Mouse (Mus musculus): ENCODE measurements around the gene Ppp2r3a.

Ppp2r3a gene

DNA sequence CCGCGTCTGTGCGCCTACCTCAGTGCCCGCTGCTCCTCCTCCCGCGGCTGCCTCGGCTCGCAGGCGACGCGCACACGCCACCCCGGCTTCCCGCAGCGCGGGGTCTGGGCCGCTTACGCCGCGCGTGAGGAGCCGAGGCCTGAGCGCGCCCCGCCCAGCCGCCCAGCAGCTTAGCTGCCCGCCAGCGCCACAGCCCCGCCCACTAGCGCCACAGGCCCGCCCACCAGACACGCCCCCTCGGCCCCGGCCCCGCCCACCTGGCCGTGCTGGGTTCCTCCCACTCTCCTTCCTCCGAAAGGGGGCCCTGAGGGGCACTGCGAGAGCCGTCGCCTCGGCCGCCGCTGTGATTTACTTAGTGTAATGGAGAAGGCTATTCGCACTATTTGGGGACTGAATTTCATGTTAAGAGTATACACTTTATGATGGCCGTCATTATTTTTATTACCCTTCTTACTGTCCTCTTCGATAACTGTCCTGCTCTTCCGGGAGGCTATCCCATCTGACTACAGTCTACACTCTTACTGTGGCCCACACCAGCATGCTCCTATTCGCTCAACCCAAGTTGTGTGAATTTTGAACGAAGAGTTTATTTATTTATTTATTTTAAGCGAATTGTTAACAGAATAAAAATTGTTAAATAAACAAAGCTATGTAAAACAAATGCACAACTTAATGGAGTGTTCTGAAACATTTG lies at the start of gene Ppp2r3a:
Gene Ppp2r3a (minus strand): TSS at position 152 of the 694 bp plus-strand sequence.
- DNase-seq: peak; percentile 100

DNA sequence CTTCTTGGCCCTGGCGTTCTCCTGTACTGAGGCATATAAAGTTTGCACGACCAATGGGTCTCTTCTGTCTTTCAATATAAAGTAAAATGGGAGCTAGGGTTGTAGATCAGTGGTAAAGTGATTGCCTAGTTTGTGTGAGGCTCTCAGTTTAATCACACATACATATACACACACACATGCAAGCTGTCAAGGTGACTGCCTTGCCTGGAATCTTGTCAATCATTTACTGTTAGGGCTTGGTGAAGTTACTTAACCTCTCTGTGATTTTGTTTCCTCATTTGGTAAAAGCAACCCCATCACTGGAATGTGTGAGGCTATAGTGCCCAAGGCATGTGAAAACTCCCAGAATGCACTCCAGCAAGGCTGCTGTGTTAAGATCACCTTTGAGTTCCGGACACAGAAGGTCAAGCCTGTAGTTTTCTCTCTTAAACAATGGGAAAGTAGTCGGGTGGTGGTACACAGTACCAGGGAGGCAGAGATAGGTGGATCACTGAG lies 48.9 kb upstream of the Ppp2r3a start:
- no peak for DNase-seq

DNA sequence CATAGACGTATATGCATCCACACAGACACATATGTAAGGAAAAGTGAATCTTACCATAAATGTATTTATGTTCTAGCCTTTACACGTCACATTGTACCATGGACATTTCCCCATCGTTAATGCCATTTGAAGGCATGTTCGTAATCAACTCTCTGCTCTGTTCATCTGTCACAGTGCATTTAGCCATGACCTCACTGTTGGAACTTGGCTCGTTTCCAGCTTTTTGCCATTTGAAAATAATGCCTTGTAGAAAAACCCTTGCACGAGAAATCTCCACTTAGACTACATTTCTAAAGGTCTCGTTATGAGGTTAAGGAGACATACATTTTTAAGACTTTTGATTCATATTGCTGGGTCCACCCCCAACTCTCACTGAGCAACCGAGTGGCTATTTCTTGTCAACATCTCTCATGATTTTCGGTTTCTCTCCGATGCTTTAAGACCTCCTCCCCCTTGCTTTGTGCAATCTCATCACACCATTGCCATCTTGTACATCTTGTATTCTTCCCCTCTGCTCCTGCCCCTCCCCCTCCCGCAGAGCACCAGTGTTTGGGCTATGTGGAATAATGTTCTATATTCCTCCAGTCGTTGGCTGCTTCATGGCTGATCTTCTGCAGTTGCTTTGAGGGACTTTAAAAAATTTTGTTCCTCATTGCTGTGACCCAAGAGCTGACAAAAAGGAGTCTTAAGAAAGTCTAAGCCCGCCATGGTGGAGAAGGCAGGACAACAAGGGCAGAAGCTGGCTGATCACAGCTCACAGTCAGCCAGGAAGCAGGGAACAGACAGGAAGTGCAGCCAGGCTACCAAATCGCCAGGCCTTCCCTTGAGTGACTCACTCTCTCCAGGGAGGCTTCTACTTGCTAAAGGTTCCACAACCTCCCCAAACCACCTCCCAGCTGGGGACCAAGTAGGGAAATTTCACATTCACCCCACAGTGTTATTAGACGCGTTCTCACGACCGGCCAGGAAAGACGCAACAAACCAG lies 40.4 kb upstream of the Ppp2r3a start:
- DNase-seq: peak; percentile 83 to 88

DNA sequence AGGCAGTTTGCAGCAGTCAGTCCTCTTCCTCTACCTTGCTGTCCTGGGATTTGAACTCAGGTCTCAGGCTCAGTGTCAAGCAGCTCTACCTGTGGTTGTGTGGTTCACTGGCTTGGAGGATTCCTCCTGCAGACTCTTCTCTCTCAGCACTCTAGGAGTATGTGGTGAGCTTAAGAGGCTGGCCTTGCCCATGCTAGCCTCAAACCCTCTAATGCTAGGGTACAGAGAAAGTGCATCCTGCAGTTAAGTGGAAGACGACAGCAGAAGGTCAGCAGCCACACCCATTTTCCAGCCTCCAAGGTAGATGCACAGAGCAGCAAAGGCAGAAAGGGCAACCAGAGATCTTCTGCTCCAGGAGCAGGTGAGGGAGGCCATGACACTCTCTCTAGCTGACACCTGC lies 39.3 kb upstream of the Ppp2r3a start:
- DNase-seq: peak in 1 of 2 experiments; percentile 14

DNA sequence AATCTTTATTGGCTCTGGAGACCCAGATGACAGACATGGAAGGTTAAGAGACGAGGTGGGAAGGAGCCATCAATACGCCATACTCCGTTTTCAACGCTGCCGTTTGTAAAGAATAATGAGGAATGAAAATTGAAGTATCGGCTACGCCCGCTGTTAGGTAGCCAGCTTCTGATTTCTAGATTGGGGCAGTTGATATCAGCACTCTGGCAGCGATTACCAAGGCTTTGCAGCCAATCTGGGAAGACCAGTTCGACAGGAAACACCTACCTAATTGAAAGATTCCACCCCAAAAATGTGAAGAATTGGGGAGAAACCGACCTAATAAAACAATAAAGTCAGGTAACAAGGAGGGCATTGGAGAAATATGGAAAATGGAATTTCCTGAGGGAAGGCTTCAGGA lies 38.2 kb upstream of the Ppp2r3a start:
- DNase-seq: no peak

DNA sequence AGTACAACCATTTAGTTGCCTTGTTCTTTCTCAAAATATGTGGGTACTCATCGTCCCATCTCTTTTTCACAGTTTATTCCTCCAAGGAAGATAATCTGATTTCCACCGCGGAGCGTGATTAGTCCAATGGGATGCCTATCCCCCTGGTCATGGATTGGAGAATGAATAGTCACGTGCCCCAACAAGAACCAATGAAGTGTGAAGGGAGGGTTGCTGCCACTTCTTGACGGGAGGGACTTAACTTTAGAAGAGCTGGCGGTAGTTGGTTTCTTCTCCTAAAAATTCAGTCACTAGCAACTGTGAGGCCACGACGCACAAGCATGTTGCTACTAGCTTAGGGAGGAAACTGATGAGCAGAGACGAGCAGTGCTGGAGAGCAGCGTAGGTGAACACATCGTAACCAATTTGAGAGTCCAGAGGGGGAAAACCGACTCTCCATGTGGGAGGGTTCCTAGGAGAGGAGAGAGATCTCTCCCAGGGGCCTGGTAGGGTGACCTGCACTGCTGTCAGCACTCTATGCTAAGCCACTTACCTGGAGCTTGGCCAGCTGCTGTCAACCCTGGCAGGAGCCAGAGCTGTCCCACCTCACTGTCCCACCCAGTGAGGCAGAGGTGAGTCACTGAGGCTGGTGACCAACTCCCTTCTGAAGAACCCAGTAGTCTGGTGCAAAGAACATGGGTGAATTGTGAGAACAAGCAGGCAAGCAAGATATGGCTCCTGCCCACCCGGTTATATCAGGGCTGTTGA lies 37.5 kb upstream of the Ppp2r3a start:
- DNase-seq: no peak

DNA sequence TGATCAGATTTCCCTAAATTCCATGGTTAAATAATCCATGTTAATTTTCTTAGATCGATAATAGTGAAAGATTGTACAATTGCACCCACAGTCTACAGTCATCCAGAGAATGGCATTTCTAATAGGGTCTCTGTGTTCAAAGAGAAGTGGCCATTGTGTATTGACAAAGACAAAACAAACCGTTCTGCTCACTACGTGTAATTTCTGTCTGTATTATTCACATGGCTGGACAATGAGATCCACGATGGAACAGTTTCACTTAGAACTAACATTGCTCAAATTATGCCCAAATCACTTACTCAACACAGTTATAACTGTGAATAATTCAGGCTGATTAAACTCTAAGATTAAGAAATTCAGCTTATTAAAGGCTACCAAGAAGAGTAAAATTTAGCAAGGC lies 35.2 kb upstream of the Ppp2r3a start:
- DNase-seq: no peak

DNA sequence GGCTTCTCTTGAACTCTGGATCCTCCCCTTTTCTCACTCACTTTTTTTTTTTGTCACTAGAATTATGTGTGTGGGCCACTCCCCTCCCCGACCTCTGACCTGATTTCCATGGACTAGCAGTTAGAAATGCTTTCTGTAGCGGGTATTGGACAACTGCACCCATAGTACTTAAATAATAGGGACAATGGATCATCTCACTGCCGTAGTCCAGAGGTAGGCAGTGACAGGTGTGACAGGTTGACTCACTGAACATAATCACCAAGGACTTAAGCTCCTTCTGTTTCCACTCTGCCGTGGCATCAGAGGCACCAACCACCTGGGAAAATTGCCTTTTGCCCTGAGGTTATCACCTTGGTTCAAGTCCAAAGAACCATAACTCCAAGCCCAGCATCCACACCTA lies 32.5 kb upstream of the Ppp2r3a start:
- no peak for DNase-seq

DNA sequence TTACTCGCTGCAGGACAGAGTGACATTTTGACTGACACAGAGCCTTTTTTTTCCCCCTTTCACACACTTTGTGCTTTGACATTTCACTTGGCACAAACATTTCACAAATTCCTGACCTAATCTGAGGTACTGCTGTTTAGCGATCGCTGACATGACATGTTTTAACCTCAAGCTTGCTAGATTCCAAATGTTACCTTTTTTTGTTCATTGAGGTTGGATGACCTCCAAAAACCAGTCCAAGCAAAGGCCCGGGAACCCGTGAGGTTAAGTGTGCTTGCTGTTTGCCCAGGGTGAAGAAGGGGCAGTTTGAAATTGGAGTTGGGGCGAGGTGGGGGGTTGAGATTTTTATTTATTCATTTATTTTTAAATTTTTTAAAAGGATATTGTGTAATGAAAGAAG lies 31.1 kb upstream of the Ppp2r3a start:
- DNase-seq: no peak

DNA sequence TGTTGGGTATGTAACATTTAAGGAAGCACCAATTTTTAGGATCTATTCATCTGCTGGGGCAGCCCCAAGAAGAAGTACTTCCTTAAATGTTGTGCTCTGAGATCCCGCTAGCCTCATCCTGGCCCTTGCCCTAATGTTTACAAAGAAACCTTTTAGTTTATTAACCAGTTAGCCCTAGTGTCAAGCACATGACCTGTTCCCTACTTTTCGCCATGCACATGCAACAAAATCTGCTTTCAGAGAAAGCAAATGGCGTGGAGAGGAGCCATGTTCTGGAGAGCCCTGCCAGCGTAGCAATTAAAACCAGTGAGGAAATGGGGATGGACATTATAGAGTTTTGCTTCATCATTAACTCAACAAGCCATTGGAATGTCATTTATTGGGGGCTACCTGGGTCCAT lies 30.3 kb upstream of the Ppp2r3a start:
- no peak for DNase-seq

DNA sequence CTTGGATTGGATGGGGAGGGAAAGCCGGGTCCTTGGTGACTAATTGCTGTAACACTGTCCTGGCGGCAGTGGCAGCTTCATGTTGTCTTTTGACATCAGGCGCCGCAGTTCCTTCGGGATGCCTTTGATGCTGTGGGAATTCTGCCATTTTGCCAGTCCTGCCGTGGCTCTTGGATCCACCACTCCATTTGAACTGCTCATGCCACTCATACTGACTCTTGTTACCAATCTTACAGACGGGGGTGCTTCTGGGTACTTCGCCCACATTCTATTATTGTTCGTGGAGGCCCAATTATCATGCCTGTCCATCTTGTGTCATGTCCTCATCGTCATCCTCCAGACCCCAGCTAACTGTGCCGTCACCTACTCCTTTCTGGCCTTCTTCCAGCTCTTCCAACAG lies 29.7 kb upstream of the Ppp2r3a start:
- DNase-seq: peak; percentile 21 to 39

DNA sequence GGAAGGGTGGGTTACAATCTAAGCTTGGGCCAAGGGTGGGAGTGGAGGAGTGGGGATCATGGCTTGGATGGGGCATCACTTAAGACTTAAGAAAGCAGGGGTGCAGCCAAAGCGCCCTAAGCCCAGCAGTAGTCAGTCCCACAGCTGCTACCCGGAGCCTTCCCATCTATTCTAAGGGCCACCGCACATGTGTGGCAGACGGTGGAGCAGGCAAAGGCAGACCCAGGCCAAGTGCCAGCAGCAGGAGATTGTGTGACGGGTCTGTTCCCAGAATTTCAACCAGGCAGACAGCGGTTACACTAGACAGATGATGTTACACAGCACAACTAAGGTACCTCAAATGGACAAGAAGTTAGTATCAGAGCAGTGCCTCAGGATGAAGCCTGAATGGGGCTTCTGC lies 29.3 kb upstream of the Ppp2r3a start:
- peak; percentile 49 to 64 for DNase-seq

DNA sequence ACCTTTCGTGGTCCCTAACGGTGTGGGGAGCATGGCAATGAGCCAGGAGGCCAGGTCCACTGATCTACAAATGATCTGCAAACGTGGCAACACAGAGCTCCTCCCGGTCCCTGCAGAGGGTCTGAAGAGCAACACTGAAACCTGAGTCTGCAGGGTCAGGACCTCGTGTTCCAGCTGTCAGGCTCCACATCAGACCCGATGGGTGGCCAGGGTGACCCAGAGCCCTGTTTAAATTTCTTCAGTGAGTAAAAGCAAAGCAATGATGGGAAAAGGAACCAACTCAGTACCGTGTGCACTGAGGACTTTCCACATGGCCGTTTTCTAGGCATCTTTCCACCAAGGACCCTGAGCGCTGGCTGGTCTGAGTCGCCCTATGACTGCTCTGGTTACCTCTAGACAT lies 28.6 kb upstream of the Ppp2r3a start:
- no peak for DNase-seq

DNA sequence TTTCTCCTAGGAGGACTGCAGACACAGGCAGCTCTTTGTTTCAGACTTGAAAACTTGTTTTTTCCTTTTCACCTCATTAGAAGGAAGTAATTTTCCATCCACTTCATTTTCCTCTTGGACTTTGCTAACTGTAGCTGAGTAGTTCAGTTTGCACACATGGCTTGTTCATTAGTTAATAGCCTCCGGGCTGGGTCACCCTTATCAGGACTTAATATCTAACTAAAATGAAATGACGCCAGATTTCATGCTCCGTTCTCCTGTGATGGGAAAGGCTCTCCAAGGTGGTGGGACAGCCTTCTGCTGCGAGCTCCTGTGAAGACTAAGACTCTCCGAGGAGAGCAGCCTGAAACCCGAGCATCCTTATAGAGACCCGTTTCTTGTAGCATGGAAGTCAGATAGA lies 21.1 kb upstream of the Ppp2r3a start:
- DNase-seq: no peak

DNA sequence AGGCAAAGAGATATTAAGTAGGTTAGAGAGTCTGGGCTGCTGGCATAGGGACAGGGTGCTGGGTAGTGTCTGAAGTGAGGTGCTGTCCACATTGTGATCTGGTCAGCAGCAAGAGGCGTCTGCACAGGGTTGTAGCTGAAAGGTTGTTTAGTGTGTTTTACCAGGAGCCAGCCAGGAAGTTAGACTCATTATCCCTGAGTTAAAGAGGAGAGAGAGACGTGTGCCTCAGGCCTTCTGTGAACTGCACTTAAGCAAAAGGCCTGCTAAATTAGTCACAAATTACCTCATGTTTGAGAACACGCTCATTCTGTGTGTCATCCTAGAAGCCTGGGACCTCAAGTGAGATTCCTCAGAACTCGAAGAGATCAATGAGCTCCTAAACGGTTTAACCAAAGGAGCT lies 18.4 kb upstream of the Ppp2r3a start:
- DNase-seq: no peak

DNA sequence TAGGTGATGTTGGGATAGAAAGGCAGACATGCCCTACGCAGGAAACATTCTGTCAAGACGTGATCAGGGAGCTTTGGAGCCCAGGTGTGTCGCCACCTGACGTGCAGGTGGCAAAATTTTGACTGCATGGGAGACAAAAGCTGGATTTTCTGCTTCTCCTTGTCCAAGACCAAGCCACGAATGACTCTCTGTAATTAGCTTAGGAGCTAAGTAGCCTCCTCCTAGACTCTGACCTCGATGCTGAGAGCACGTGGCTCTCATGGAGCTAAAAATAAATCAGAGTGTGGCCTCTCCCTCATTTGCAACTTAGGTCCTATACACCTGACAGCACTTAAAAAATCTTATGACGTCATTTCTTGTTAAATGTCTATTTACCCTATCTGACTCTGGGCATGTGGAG lies 14.4 kb upstream of the Ppp2r3a start:
- no peak for DNase-seq

DNA sequence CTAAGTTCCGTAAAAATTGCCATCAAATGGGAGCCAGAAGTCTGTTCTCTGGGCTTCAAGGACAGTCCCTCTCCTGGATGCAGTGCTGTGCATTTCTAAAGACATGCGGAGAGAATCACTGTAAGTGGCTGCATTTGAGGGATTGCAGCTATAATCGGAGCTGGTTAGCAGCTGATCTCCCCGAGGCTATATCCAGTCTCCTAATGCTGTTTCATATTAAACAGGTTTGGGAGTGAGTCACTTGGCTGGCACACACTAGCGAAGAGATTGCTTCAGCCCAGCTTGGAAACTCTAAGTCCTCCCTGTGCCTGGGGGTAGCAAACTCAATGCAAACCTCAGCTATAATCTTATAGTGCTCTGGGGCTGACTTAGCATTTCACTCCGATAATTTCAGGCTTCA lies 14.0 kb upstream of the Ppp2r3a start:
- peak in 1 of 2 experiments; percentile 20 for DNase-seq

DNA sequence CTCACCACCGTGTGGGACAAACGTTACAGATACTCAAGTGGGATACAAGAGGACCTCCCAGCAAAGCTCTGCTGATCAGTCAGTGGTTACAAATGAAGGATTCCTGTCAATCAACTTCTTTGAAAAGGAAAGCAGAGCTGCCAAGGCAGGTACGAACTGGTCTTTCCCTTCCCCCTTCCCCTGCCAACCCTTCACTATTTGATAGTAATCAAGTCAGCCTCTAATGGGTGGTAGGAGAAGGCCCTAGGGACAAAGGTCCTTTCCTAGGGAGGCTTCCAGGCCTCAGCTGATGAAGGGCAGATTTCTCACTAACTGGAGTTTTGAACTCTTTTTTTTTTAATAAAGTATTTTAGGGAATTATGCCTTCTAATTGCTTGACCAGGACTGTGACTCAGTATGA lies 11.2 kb upstream of the Ppp2r3a start:
- no peak for DNase-seq

DNA sequence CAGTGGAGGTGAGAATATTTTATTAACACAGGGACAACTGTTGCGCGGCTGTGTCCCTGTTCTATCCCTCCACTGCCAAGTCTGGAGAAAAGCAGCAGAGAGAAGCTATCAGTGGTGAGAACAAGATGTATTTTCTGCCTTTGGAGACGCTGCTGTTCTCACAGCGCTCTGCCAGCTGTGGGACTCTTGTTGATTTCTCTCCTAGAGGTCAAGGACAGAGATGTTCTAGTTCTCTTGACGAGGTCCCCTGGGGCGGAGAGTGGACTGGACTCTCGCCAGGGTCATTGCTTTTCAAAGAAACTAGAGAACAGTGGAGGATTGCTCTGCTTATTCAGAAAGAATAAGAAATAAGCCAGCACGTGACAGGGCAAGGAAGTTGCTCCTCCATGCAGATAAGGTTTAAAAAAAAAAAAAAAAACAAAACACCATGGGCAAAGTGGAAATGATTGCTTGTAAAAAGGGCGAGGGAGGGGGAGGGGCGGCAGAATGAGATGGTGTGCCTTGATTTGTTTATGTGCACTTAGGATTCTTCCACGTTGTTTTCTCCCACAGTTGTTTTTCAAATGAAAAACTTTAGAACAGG lies 10.5 kb upstream of the Ppp2r3a start:
- peak; percentile 41 to 49 for DNase-seq

DNA sequence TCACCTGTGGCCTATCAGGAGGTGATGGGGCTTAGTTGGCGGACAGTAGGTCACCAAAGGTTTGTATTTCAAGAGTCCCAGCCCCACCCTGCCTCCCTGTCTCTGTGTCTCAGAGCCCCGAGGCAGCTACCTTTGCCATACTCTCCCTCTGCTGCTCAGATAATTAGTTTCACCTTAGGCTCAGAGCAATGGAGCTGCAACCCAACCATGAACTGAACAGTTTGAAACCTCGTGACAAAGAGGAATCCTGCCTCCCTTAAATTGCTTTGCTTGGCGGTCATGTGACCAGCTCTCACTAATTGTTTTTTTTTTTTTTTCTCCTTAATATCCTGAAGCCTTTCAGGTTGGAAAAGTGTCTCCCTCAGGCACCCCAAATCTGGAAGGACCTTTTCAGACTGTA lies 9.8 kb upstream of the Ppp2r3a start:
- DNase-seq: no peak

DNA sequence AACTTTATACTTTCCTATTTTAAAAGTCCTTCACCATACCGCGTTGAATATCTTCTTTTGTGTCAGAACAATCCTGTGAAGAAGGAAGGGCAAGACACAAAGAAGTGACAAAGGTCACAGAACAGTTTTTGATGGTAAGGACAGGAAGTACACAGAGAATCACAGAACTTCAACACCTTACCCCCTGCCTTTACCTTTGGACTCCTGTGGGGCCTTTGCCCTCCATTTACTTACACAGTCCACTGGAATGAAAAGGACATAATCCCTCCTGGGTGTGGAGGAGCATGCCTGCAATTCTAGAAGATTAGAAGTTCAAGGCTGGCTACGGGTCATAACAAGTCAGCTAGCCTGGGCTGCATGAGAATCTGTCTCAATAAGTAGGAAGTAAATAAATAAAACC lies 1.5 kb upstream of the Ppp2r3a start:
- DNase-seq: no peak

DNA sequence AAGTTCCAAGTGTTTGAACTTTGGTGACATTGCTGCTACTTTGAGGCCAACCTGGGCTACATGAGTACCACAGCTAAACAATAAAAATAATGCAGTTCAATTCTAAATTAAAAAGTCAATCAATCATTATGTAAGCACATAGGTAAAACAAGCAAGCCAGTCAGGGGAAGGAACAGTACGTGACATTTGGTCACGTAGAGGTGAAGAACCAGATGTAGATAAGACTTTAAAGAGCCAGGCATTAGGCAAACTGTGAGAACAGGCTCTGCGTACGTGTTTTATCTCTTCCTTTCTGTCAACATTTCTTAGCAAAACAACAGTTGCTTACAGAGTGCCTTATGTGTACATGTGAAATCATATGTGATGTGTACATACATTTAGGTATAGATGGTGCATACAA lies 946 bp upstream of the Ppp2r3a start:
- DNase-seq: no peak

Measured in cerebellum, postnatal 10 days (tissue).